ENCODE assay signal across 18 mouse cellular contexts in genomic region chr10:27635721-27636120, GRCm38 (mm10). TPM values are rescaled to one million over a fixed set of nuclear protein-coding genes. Genes with fewer than 3 reads are reported as not detected.
"Had no signal": no experiment of that assay in that cellular context is flagged by ENCODE, and none has a peak within 500 bp of the region (broad histone marks: within the 10 kb centered on the region; RNA-seq: fewer than 3 reads in every experiment).

No protein-coding gene starts in this region.

- H3K9me3 ChIP-seq: lung, embryonic 15.5 days; megakaryocyte, embryonic 14.5 days; midbrain, embryonic 13.5 days; midbrain, embryonic 15.5 days; neural tube, embryonic 12.5 days; stomach, embryonic 15.5 days had no signal

- ATAC-seq: liver, postnatal 0 days; lung, postnatal 0 days; midbrain, embryonic 13.5 days; midbrain, embryonic 15.5 days had no signal

- H3K36me3 ChIP-seq: lung, embryonic 15.5 days; midbrain, embryonic 13.5 days; midbrain, embryonic 15.5 days; neural tube, embryonic 12.5 days; stomach, embryonic 15.5 days had no signal

- DNase-seq: liver, postnatal 0 days; lung, adult 2 months; lung, postnatal 14 days; lung, postnatal 36 days; right cerebral cortex, postnatal 14 days; thymus, adult 2 months; thymus, postnatal 25 days; thymus, postnatal 4 days had no signal

- H3K4me2 ChIP-seq: lung, embryonic 15.5 days; midbrain, embryonic 11.5 days; midbrain, embryonic 13.5 days; midbrain, embryonic 15.5 days; neural tube, embryonic 12.5 days; stomach, embryonic 15.5 days had no signal

- H3K27me3 ChIP-seq: lung, embryonic 15.5 days; megakaryocyte, embryonic 14.5 days; midbrain, embryonic 13.5 days; midbrain, embryonic 15.5 days; neural tube, embryonic 12.5 days; stomach, embryonic 15.5 days had no signal

- H3K27ac ChIP-seq: lung, embryonic 15.5 days; macrophage; midbrain, embryonic 13.5 days; midbrain, embryonic 15.5 days; neural tube, embryonic 12.5 days; stomach, embryonic 15.5 days; stomach, postnatal 0 days had no signal

- H3K9ac ChIP-seq: liver, postnatal 0 days; lung, embryonic 15.5 days; midbrain, embryonic 13.5 days; midbrain, embryonic 15.5 days; neural tube, embryonic 12.5 days; stomach, embryonic 15.5 days had no signal

- H3K4me3 ChIP-seq: lung, embryonic 15.5 days; megakaryocyte, embryonic 14.5 days; midbrain, embryonic 13.5 days; midbrain, embryonic 15.5 days; neural tube, embryonic 12.5 days; stomach, embryonic 15.5 days had no signal

- H3K4me1 ChIP-seq: lung, embryonic 15.5 days; megakaryocyte, embryonic 14.5 days; midbrain, embryonic 13.5 days; midbrain, embryonic 15.5 days; neural tube, embryonic 12.5 days; stomach, embryonic 15.5 days had no signal

RNA-seq across cellular contexts. Expression of gene Lama2, which starts 16.2 kb away (rescaled TPM):
- polyA plus RNA-seq: macrophage had no signal
